Mouse (Mus musculus) gonadal fat pad, adult 2 months (tissue): ENCODE data around the gene Fn1. TPM values are rescaled to one million over a fixed set of nuclear protein-coding genes. Genes with fewer than 3 reads are reported as not detected.

Source experiments
- DNase-seq: peaks from one replicate; pipeline ENCODE4 v3.0.0-alpha.2; 2012; ENCODE audit warnings: low read depth
- polyA plus RNA-seq: library from polyadenylated mRNA; depleted of rRNA; stranded (reverse); fragments of >200 nt; gene quantifications from 2 replicates; pipeline ENCODE4 v1.2.3, GENCODE M21; 2012

The Fn1 gene
- polyA plus RNA-seq, 1 experiment, result 131 TPM

GRCm38 (mm10) chr1:71605751-71606150, 47.2 kb downstream of the Fn1 start:
- no peak for DNase-seq

GRCm38 (mm10) chr1:71595365-71595764, 57.6 kb downstream of the Fn1 start:
- no peak for DNase-seq

- DNase-seq, result no peak
Measured at GRCm38 (mm10) chr1:71594268-71594667, 58.7 kb downstream of the Fn1 start.

GRCm38 (mm10) chr1:71593184-71593583, 59.8 kb downstream of the Fn1 start:
- no peak for DNase-seq

GRCm38 (mm10) chr1:71590038-71590437, 63.0 kb downstream of the Fn1 start:
- no peak for DNase-seq

- DNase-seq, result no peak
Measured at GRCm38 (mm10) chr1:71586658-71587057, 66.3 kb downstream of the Fn1 start.

- no peak for DNase-seq
Measured at GRCm38 (mm10) chr1:71583900-71584299, 69.1 kb downstream of the Fn1 start.

- DNase-seq, result no peak
Measured at GRCm38 (mm10) chr1:71583302-71583701, 69.7 kb downstream of the Fn1 start.

GRCm38 (mm10) chr1:71580408-71580807, 72.6 kb downstream of the Fn1 start:
- DNase-seq, result no peak

- DNase-seq, result no peak
Measured at GRCm38 (mm10) chr1:71579526-71579925, 73.5 kb downstream of the Fn1 start.

GRCm38 (mm10) chr1:71576837-71577236, 76.2 kb downstream of the Fn1 start:
- DNase-seq, result no peak

- DNase-seq, result no peak
Measured at GRCm38 (mm10) chr1:71575987-71576386, 77.0 kb downstream of the Fn1 start.

- no peak for DNase-seq
Measured at GRCm38 (mm10) chr1:71570116-71570515, 82.9 kb downstream of the Fn1 start.

GRCm38 (mm10) chr1:71567884-71568605, 85.0 kb downstream of the Fn1 start:
- DNase-seq, result no peak

- no peak for DNase-seq
Measured at GRCm38 (mm10) chr1:71564291-71564690, 88.7 kb downstream of the Fn1 start.

- DNase-seq, result no peak
Measured at GRCm38 (mm10) chr1:71560626-71561025, 92.4 kb downstream of the Fn1 start.

- DNase-seq, result no peak
Measured at GRCm38 (mm10) chr1:71556688-71557612, 96.0 kb downstream of the Fn1 start, which contains the start of gene Atic. Gene Atic, plus strand, starts transcription at chr1:71557150.

GRCm38 (mm10) chr1:71550626-71551195, 102.3 kb downstream of the Fn1 start:
- no peak for DNase-seq

GRCm38 (mm10) chr1:71540437-71540836, 112.6 kb downstream of the Fn1 start:
- DNase-seq, result no peak

- no peak for DNase-seq
Measured at GRCm38 (mm10) chr1:71539641-71540040, 113.4 kb downstream of the Fn1 start.
